Mouse (Mus musculus) heart, adult 8-10 months (tissue): ENCODE data around the gene Steap1. TPM values are rescaled to one million over a fixed set of nuclear protein-coding genes. Genes with fewer than 3 reads are reported as not detected.

Experiments
- DNase-seq: peaks from one replicate; pipeline ENCODE4 v3.0.0; 2022; ENCODE audit warnings: low spot score
- total RNA-seq, 4 experiments: library from RNA; stranded (reverse); gene quantifications; 2 replicates each; pipeline ENCODE4 v1.2.4; 2022

Steap1 gene
- total RNA-seq, 4 experiments from 2014 or later: not detected

DNA sequence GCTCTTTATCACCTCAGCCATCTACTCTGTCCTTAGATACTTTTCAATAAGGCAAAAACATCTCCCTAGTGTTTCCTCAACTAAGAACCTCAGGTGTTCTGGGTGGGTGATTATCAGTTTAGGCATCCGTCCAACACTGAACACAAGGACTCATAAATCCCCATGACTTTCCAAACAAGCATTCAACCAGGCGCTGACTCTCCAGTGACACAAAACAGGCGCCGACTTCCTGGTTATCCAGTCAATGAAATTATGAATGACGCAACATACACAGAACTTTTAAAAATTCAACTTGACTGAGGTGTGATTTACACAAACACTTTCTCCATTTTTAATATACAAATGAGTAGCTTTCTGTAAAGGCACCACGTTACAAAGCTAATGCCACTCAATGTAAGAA lies 60.9 kb downstream of the Steap1 start:
- DNase-seq: no peak

- DNase-seq: no peak
These were observed 62.2 kb downstream of the Steap1 start for GRCm38 (mm10) chr5:5686973-5687372.

Other genes starting within 250 kb of the Steap1 start
- 10 to 100 TPM; 13.7 to 24.2 (median 16.9) TPM for gene Cldn12, start 234.4 kb downstream of the Steap1 start, total RNA-seq
- 10 to 100 TPM in 3 of 4 experiments, 1 to 10 TPM in 1; 9.1 to 13.0 (median 11.1) TPM for gene Gtpbp10, start 189.8 kb downstream of the Steap1 start, total RNA-seq
- gene Gm8773, start 175.5 kb downstream of the Steap1 start, total RNA-seq: not detected
- 1 to 10 TPM in 1 of 4 experiments, under 1 TPM in 3; 0.44 to 1.1 (median 0.68) TPM for gene Cfap69, start 85.1 kb downstream of the Steap1 start, total RNA-seq
- under 1 TPM; 0.44 to 0.65 (median 0.60) TPM for gene Steap2, start 54.7 kb downstream of the Steap1 start, total RNA-seq